Mouse (Mus musculus) heart, embryonic 12.5 days (tissue): ENCODE measurements around the gene Synj2. TPM values are rescaled to one million over a fixed set of nuclear protein-coding genes. Genes with fewer than 3 reads are reported as not detected.

Experiments used
- polyA plus RNA-seq: library from polyadenylated mRNA; unstranded; fragments of >200 nt; fragmentation: Nextera tagmentation; extraction: Ambion mirVana; gene quantifications from 2 replicates; pipeline ENCODE4 v1.2.1, GENCODE M21; 2016

The Synj2 gene
- polyA plus RNA-seq, 1 experiment from 2014 or later: 3.9 TPM

Other genes starting within 250 kb of the Synj2 start
- gene Snx9, start 100.0 kb upstream of the Synj2 start, polyA plus RNA-seq: 28.9 and 29.6 TPM in 2 replicates
- 5.1 and 5.7 TPM in 2 replicates for gene Serac1, start 138.5 kb downstream of the Synj2 start, polyA plus RNA-seq
- gene Gtf2h5, start 138.5 kb downstream of the Synj2 start, polyA plus RNA-seq: 142 and 147 TPM in 2 replicates
- 48.9 and 59.4 TPM in 2 replicates for gene Tulp4, start 165.2 kb downstream of the Synj2 start, polyA plus RNA-seq